Mouse (Mus musculus) duodenum, adult 2 months (tissue): ENCODE measurements around the gene Mvp. TPM values are rescaled to one million over a fixed set of nuclear protein-coding genes. Genes with fewer than 3 reads are reported as not detected.

ENCODE experiments used
- polyA plus RNA-seq: library from polyadenylated mRNA; depleted of rRNA; stranded (reverse); fragments of >200 nt; gene quantifications from 2 replicates; pipeline ENCODE4 v1.2.3, GENCODE M21; 2012; ENCODE audit warnings: low replicate concordance; rRNA removed

Gene Mvp
- polyA plus RNA-seq = 193 and 250 TPM in 2 replicates

GRCm38 (mm10) chr7:127014320-127014719 is at the start of gene Mvp:
Mvp (minus strand) TSS chr7:127014621.

GRCm38 (mm10) chr7:127041851-127042672 is 27.6 kb upstream of the Mvp start, which contains the start of gene Kif22:
Kif22 (minus strand) TSS chr7:127042471.

GRCm38 (mm10) chr7:127026984-127027726 is 12.7 kb upstream of the Mvp start, which contains the start of gene Maz:
Maz (minus strand) TSS chr7:127027037.

DNA sequence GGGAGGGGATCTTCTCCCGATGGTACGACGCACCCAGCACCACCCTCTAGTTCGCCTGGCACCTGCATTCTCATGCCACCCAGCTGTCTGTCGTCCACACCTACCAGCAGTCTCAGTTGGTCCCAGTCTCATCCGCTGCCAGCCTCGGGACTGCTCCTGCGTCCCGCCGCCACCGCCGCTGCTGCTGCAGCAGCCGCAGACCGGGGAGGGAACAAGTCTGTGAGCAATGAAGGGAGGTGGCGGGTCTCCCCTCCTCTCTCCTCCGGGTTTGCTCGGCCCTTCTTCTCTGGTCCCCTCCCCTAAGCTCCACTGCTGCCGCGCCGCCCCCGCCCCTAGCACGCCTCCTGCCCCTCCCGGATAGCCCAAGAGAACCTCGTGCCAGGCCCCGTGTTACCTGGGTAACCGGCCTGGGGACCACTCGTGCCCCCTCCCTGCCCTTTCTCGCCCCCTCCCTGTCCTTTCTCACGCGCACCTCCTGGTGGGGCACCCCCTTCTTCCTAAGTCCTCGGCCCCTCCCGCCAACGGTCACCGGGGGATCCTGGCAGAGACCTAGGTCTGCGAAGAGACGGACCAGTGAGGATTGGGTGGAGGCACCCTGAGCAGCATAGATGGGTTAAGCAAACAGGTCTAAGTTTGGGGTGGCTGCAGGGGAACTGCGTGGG is 6.6 kb upstream of the Mvp start, which contains the start of the genes Gm42742 and Prrt2:
Gm42742 (minus strand) TSS at position 197 of the 662 bp plus-strand sequence.
Prrt2 (minus strand) TSS at position 311 of the 662 bp plus-strand sequence.

GRCm38 (mm10) chr7:127016971-127017949 is 2.8 kb upstream of the Mvp start, which contains the start of gene Pagr1a:
Pagr1a (minus strand) TSS chr7:127017352.

GRCm38 (mm10) chr7:127016481-127016485 is 1.9 kb upstream of the Mvp start, which contains the start of gene Pagr1b:
Pagr1b (minus strand) TSS chr7:127016484.

DNA sequence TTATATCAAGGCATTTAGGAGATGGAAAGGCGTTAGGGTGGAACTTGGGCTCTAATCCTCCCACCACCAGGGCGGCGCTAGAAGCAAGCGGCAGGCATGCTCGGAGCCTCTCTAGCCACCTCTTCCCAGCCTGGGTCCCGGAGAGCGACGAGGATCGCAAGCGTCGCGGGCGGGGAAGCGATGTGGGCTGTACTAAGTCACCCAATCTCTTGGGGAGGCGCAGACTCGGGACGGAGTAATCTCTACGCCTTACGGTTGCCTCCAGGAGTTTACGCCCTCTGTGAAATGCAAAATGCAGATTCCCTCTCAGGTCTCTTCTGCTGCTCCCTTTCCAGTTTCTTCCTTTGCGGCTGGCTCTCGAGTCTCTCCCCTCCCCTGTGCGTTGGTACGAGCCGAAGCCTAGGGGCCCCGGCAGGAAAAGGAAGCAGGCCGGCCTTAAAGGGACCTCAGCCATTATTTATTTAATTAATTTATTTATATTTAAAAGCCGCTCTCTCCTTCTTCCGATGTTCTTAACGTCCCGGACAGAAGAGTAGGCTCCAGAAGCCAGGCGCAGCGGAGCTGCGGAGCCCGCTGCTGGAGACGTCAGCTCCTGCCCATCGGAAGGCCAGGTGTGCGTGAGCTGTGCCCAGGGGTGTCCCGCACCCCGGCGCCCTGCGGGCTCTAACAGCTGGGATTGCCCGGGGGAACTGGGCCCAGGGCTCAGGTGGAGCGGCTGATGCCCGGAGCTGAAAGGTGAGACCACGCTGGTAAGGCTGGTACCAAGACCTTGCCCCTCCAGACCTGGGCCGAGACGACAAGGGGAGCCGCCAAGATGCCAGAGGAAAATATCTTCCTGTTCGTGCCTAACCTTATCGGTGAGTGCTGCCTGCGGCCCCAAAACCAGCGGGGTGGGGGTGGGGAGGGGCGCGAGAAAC is 38.2 kb downstream of the Mvp start, which contains the start of gene Cdiptos:
Cdiptos (minus strand) TSS at position 149 of the 917 bp plus-strand sequence.

DNA sequence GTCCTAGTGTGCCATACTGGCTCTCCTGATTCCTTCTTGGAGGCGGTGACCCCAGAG is 38.7 kb downstream of the Mvp start, which contains the start of gene Cdipt:
Cdipt (plus strand) TSS at position 22 of the 57 bp plus-strand sequence.

GRCm38 (mm10) chr7:126949793-126950646 is 64.4 kb downstream of the Mvp start, which contains the start of gene Sez6l2:
Sez6l2 (plus strand) TSS chr7:126950563.

DNA sequence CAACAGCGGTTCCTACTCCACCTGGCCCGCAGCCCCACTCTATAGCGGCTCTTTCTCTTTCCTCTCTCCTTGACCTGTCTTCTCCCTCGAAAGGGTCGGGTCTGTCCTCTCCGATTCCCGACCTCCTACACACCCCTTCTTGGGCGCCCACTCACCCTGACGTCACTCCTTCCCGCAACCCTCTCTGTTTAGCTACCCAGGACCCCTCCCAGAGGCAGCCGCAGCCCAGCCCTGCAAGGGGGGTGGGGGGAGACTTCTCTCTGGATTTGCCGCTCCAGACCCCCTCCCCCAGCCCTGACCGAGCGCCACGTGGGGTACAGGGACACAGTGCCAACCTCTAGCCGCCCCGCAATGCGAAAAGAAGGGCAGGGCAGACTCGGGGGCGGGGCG is 65.0 kb downstream of the Mvp start, which contains the start of gene Asphd1:
Asphd1 (minus strand) TSS at position 180 of the 390 bp plus-strand sequence.

Other genes starting within 250 kb of the Mvp start
- 8.1 and 8.2 TPM in 2 replicates for gene Gdpd3, start 248.3 kb downstream of the Mvp start, polyA plus RNA-seq
- 262 and 424 TPM in 2 replicates for gene Ypel3, start 237.7 kb downstream of the Mvp start, polyA plus RNA-seq
- gene Tbx6, start 233.1 kb downstream of the Mvp start, polyA plus RNA-seq = 2.1 and 3.5 TPM in 2 replicates
- 89.9 and 160 TPM in 2 replicates for gene Ppp4c, start 222.1 kb downstream of the Mvp start, polyA plus RNA-seq
- gene Fam57b, start 217.0 kb downstream of the Mvp start, polyA plus RNA-seq = 5.2 TPM in 2 replicates
- not detected in 2 replicates for gene 4930451I11Rik, start 183.0 kb downstream of the Mvp start, polyA plus RNA-seq
- gene Doc2a, start 167.2 kb downstream of the Mvp start, polyA plus RNA-seq = 0.76 TPM in 1 of 2 replicates, not detected in the other
- 2.7 and 5.0 TPM in 2 replicates for gene Hirip3, start 152.6 kb downstream of the Mvp start, polyA plus RNA-seq
- gene Ino80e, start 152.2 kb downstream of the Mvp start, polyA plus RNA-seq = 44.3 and 46.4 TPM in 2 replicates
- gene Taok2, start 129.9 kb downstream of the Mvp start, polyA plus RNA-seq = 70.4 and 83.1 TPM in 2 replicates
- 203 and 206 TPM in 2 replicates for gene Tmem219, start 91.7 kb downstream of the Mvp start, polyA plus RNA-seq
- 13.9 and 20.5 TPM in 2 replicates for gene Kctd13, start 85.7 kb downstream of the Mvp start, polyA plus RNA-seq
- gene Asphd1, start 65.0 kb downstream of the Mvp start, polyA plus RNA-seq = 0.30 and 0.55 TPM in 2 replicates
- 1.6 and 2.2 TPM in 2 replicates for gene Sez6l2, start 64.1 kb downstream of the Mvp start, polyA plus RNA-seq
- 215 and 466 TPM in 2 replicates for gene Cdipt, start 38.7 kb downstream of the Mvp start, polyA plus RNA-seq
- gene Cdiptos, start 38.5 kb downstream of the Mvp start, polyA plus RNA-seq = 0.09 and 0.42 TPM in 2 replicates
- gene Pagr1b, start 1.9 kb upstream of the Mvp start, polyA plus RNA-seq = 2.4 TPM in 1 of 2 replicates, not detected in the other
- 1.5 TPM in 1 of 2 replicates, not detected in the other for gene Pagr1a, start 2.7 kb upstream of the Mvp start, polyA plus RNA-seq
- gene Gm42742, start 6.5 kb upstream of the Mvp start, polyA plus RNA-seq = 19.5 and 23.9 TPM in 2 replicates
- 4.2 and 5.7 TPM in 2 replicates for gene Prrt2, start 6.6 kb upstream of the Mvp start, polyA plus RNA-seq
- gene Maz, start 12.4 kb upstream of the Mvp start, polyA plus RNA-seq = 288 and 667 TPM in 2 replicates
- gene Kif22, start 27.9 kb upstream of the Mvp start, polyA plus RNA-seq = 3.9 and 4.4 TPM in 2 replicates
- gene Zg16, start 72.7 kb upstream of the Mvp start, polyA plus RNA-seq = 1,613 and 5,119 TPM in 2 replicates
- gene AI467606, start 76.7 kb upstream of the Mvp start, polyA plus RNA-seq = 24.0 and 31.4 TPM in 2 replicates
- gene Qprt, start 107.6 kb upstream of the Mvp start, polyA plus RNA-seq = 0.43 and 0.95 TPM in 2 replicates
- 2.0 and 2.7 TPM in 2 replicates for gene Spn, start 123.2 kb upstream of the Mvp start, polyA plus RNA-seq
- 10.0 and 13.1 TPM in 2 replicates for gene Cd2bp2, start 181.4 kb upstream of the Mvp start, polyA plus RNA-seq
- gene Tbc1d10b, start 193.8 kb upstream of the Mvp start, polyA plus RNA-seq = 29.8 and 44.7 TPM in 2 replicates
- 0.38 TPM in 1 of 2 replicates, not detected in the other for gene Mylpf, start 194.3 kb upstream of the Mvp start, polyA plus RNA-seq
- 6.9 and 8.4 TPM in 2 replicates for gene Zfp553, start 218.4 kb upstream of the Mvp start, polyA plus RNA-seq
- 14.1 and 28.9 TPM in 2 replicates for gene Sept1, start 218.5 kb upstream of the Mvp start, polyA plus RNA-seq
- 76.9 and 173 TPM in 2 replicates for gene Zfp771, start 229.7 kb upstream of the Mvp start, polyA plus RNA-seq
- gene Dctpp1, start 246.1 kb upstream of the Mvp start, polyA plus RNA-seq = 74.2 and 77.1 TPM in 2 replicates